Mouse (Mus musculus): Measurements from ENCODE around the gene Fgfr2.

The Fgfr2 gene

DNA sequence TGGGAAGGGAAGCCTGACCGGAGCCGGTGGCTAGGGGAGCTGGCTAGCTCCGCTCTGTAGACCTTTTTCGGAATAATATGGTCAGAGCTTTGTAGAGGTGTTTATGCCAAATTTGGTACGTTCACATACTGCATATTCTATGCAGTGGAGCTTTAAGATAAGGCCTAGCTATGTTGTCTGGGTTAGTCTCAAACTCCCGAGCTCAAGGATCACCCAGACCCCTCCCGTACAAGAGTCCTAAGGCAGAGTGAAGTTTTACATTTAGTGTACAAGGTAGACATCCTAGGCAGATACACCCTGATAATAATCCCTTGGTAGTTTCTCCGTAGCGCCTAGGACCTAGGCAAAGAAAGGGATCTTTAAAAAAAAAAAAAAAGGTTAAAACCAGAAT lies 1751.7 kb downstream of the Fgfr2 start:
- no peak for DNase-seq (ENCODE audit: low read depth, low spot score)

DNA sequence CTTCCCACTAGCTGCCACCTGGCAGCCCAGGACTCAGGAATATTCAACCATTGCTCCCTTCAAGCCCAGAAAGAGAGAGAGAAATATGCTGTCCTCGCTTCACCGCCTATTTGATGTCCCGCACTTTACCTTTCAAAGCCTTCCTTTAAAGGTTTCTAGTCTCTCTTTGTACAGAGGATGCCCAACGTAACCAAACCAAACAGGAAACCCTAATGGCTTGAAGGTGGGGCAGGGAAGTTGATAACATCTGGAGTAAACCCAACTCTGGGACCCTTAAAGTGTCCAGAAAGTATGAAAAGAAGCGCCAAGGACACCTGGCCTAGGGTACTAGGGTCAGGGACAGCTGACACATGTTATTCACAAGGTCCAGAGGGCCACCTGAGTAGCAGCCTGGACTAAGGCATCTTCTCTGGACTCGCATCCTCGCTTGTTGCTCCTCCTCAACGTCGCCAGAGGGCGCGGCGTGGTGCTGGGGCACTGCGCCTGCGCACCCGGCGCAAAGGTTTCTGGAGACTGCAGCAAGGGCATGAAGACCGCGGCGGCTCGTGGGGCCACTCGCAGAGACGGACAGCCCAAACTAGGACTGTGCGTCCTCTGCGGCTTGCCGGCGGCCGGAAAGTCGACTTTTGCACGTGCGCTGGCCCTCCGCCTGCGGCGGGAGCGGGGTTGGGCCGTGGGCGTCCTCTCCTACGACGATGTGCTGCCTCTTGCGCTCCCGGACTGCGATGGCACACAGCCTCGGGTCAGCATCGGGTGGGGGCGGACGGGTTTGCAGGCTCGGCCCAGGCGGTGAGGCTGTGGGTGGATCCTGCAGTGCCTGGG lies 1752.3 kb downstream of the Fgfr2 start, which contains the start of gene Pstk:
Gene Pstk, plus strand, starts transcription at position 494 of the 822 bp plus-strand sequence.
- DNase-seq (ENCODE audit: low read depth, low spot score) = peak; percentile 93

DNA sequence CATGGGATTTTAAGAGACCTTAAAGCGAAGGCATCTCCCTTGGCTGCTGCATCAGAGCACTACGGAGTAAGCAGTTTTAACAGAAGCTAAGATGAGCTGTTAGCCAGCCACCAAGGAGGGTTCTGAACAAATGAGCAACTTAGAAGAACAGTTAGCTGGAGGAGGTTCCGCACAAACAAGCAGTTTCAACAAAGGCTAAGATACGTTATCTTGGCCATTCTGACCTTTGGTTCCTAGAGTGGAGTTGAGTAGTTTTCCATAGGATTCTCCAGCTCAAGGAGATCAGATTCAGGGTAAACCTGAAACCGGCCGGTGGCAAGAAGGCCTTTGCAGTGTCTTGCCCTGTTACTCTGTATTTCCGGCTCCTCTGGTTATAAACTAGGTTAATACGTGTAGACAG lies 1759.0 kb downstream of the Fgfr2 start:
- no peak for DNase-seq (ENCODE audit: low read depth, low spot score)

DNA sequence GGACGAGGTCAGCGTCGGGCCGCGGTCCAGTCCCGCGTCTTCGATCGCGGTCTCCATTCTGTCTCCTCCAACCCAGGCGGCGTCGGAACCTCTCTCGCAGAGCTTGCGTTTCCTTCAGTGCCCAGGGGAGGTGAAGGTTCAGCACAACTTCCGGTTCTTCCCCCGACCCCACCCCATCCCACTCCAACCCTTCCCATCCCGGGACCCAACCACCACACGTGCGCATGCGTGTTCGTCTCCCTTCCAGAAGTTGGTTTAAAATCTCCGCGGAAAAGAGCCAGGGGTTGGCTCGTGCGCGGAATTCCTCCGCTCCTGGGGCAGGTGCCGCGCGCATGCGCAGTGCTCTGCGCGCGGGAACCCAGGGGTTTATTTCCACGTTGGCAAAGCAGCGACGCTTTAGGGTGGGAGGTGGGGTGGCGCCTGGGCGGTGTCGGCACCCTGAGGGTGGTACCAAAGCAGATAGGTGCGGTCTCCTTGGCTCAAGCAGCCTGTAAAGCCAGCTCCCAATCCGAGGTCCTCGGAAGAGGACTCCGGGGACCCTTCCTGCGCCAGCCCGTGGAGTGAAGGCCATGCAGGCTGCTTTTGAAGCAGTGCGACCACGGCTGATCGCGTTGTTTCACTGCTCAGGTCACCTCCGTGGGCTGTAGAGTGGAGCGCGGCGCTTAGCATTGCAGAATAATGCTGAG lies 1760.4 kb downstream of the Fgfr2 start, which contains the start of gene 2310057M21Rik:
Gene 2310057M21Rik, minus strand, starts transcription at position 145 of the 686 bp plus-strand sequence.
- DNase-seq (ENCODE audit: low read depth, low spot score) = peak; percentile 95

DNA sequence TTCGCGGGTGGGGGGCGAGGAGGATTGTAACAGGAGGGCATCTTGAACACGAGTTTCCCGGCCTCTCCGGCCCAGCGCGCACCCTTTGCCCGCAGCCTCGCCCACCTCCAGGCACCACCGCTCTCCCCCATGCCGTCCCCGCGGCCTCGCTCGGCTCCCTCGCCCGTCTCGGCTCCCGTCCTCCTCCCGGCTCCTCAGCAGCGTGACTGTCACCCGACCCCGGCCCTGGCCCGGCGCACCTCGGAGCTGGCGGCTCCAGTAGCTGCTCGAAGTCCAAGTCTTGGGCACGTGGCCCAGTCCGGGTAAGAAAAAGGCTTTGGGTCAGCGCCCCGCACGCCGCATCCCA lies 1760.9 kb downstream of the Fgfr2 start:
- DNase-seq (ENCODE audit: low read depth, low spot score) = no peak

DNA sequence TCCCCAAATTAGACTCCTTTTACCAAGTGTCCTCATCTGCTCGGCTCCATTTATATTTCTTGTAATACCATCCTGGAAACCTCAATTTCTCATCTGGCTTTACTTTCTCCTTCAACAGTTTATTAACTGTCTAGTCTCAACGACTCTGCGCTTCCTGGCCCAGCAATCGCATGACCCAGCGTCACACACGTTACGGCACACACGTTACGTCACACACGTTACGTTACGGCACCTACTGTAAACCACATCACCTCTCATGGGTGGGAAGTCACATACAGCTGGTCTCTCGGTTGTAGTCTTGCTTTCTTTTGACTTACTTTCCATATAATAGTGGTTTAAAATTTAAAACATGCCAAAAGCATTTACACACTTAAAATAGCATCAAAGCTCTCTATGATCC lies 1767.0 kb downstream of the Fgfr2 start:
- no peak for DNase-seq (ENCODE audit: low read depth, low spot score)

DNA sequence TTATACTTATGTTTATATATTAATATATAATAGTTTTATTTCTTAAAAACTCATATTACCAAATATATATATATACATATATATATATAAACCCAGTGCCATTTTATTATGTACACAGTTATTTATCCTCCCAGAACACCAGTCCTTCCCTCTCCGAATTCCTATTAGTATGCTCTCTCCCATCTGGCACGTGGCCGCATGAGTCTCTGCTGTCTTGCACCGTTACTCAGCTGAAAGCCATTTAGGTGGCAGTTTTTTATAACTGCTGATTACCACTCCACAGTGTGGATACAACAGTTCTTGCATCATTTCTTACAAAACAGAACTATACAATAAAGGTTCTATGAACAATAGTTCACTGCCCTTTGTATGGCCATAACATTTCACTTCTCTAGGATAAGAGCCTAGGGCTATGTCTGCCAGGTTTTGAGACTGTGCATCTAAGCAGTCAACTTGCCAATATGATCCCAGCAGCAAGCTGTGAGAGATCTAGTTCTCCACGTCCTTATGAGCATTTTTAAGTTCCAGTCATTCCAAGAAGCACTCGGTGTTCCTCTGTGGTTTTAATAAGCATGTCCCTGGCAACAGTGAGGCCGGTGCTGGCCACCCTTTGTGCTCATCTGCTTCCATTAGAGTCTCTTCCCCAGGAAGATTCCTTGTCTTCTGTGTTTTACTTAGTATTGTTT lies 1777.2 kb downstream of the Fgfr2 start:
- no peak for DNase-seq (ENCODE audit: low read depth, low spot score)

DNA sequence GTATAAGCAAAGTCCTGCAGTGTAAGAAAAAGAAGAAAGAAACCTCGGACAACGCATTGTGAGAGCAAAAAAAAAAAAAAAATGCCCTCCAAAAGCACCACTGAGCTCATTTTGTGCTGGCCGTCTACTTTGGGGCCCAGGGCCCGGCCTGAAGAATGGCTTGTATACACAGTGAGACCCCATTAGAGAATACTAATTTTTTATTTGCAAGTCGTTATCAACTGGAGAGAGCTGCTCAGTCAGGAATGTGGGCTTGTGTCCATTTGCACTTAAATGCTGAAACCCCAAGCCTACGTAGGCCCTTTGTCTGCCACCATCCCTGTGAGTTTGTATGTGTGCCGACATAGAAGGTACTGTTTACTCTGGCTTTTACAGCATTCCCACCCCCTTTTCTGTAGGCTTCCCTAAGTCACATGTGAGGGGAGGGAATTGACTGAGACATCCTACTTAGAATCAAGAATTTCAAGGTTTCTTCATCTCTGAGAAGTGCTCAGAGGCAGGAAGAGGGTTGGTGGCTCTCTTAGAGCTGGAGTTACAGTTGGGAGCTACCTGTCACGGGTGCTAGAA lies 1785.6 kb downstream of the Fgfr2 start:
- no peak for DNase-seq (ENCODE audit: low read depth, low spot score)

DNA sequence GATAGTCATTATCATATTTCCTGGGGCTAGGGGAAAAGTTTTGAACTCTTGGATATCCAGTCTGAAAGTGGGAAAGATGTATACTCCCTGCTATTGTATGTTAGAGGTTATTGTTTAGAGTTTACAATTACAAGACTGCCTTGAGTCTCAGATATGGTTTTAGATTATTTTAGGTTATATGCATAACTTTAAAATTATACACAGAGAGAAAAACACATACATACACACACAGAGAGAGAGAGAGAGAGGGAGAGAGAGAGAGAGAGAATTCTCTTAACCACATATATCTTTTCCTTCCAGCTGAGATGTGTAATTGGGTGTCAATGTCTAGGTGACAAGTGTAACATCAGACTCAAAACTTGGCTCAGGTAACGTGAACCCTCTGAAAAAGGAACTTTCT lies 1789.6 kb downstream of the Fgfr2 start, which contains the start of gene Fam24a:
Gene Fam24a, plus strand, starts transcription at position 301 of the 400 bp plus-strand sequence.
- no peak for DNase-seq (ENCODE audit: low read depth, low spot score)

DNA sequence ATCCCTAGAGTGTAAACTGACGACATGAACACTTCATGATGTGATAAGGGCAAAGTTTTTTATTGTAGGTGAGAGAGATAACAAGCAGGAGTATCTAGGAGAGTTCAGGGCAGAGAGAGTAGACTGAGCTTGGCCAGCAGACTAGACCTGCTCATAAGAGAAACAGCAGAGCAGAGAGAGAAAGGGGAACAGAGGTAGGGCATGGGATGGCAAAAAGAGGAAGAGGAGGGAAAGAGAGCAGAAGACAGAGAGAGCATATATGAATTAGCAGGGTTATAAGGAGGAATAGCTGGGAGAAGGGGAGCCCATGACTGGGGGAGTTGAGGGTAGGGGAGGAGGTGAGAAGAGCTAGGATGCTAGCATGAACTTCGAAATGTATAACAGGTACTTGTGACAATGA lies 1791.5 kb downstream of the Fgfr2 start:
- DNase-seq (ENCODE audit: low read depth, low spot score) = peak; percentile 25

DNA sequence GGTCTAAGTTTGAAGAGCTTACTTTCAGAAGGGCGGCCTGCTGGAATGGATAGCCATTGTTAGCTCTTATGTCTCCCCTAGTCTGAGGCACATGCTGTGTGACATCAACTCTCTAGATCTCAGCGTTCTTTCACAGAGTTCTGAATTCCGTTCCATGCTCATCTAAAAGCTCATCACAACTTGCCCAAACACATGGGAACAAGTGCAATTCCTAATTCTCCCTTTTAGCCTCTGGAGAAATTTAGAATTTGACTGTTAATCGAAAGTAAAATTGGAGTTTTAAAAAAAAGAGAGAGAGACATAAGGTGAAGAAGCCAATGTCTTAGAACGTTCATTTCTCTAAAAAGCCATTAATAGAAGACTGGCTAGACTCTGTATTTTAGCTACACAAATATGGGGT lies 1793.7 kb downstream of the Fgfr2 start, which contains the start of gene Fam24b:
Gene Fam24b, minus strand, starts transcription at position 101 of the 400 bp plus-strand sequence.
- no peak for DNase-seq (ENCODE audit: low read depth, low spot score)

DNA sequence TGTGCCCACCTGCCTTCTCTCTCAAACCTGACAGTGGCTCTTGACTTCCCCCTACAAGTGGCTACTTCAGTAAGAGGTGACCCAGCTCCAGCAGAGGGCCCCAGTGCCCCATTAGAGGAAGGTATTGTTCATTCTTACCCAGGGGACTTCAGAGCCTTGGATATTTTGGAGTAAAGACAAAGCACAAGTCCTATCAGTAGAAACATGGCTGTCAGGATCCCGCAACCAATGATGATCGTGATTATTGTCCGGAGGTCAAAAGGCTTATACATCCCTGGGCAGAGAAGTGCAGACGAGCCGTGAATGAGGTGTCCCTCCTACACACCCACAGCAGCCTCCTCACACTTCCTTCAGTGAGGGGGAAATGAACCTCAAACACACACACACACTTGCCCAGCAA lies 1796.1 kb downstream of the Fgfr2 start:
- peak; percentile 29 for DNase-seq (ENCODE audit: low read depth, low spot score)

DNA sequence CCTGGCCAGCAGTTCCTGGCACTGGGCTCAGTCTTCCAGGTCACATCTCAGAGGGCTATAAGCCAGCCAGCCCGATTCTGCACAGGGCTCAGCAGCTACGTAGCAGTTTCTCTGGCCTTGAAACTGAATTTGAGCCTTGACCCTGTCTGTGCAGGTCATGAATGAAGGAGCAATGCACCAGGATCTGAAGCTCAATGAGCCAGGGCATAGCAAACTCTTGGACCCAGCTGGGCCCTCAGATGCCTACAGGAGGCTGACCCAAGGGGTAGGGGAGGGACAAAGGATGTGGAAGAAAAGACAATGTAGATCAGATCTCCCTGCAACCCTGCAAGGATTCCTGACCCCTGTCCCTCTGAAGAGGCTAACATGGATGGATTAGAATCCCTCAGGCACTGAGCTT lies 1801.0 kb downstream of the Fgfr2 start, which contains the start of gene Cuzd1:
Gene Cuzd1, minus strand, starts transcription at position 101 of the 400 bp plus-strand sequence.
- no peak for DNase-seq (ENCODE audit: low read depth, low spot score)

DNA sequence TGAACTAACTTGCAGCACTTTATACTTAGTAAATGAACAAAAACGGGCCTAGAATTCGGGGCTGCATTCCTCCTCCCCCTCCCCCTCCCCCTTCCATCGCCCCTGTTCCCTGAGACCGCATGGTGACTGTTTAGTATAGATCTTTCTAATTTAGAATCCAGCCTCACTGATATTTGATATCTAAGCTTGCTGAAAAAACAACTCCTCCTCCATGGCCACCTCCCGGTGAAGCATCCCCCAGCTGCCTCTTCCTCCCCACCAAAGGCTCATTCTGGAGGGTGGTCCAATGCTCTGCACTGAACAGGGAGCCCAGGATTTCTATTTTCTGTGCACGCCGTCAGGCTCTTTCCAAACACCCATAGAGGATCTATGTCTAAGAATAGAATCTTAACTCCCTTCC lies 1804.8 kb downstream of the Fgfr2 start:
- DNase-seq (ENCODE audit: low read depth, low spot score) = no peak

DNA sequence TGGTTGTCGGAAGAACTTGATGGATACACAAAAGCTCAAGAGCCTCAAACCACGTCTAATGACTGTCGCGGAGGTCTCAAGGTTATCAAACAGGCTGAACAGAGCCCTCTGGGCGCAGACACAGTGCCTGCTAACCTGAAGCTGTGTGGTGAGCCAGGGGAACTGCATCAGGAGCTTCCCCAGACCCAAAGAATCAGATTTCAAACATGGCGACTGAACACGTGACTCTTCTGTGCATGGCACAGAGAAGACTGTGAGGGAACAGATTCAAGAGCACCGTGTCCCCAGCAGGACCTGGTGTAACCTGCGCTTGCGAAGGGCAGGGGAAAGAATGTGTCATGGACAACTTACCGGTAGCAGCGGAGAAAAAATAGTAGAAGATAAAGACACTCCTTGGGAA lies 1805.6 kb downstream of the Fgfr2 start:
- DNase-seq (ENCODE audit: low read depth, low spot score) = no peak

DNA sequence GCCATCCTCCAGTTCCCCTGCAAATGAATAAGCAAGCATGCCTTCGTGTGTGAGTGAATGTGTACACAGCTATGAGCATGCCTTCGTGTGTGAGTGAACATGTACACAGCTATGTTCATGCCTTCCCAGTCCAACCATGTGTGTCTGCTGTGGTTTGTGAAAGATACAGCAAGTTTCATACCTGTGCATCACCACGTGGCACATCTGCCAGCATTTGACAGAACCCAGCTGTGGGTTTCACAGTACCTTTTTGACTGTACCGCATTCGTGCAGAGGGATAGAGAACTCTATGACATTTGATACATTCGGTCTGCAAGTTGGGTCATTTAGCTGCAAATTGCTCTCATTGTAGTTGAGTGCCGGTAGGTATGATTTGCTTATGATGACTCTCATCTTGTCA lies 1808.7 kb downstream of the Fgfr2 start:
- DNase-seq (ENCODE audit: low read depth, low spot score) = no peak

DNA sequence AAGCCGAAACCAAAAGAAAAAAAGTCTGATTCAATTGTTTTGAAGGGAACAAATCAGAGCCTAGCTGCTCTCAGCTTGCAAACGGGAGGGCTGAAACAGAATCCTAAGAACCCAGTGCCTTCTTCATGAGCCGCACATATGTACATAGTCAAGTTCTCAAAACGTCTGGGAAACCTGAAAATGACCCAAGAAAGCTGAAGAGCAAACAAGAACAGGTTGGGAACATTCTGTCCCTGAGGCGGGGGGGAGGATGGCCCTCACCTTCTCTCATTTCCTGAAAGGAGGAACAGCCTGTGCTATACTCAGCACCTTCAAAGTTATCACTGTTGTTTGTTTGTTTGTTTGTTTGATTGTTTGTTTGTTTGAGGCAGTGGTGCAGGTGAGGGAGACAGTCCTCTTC lies 1816.4 kb downstream of the Fgfr2 start:
- DNase-seq (ENCODE audit: low read depth, low spot score) = no peak

DNA sequence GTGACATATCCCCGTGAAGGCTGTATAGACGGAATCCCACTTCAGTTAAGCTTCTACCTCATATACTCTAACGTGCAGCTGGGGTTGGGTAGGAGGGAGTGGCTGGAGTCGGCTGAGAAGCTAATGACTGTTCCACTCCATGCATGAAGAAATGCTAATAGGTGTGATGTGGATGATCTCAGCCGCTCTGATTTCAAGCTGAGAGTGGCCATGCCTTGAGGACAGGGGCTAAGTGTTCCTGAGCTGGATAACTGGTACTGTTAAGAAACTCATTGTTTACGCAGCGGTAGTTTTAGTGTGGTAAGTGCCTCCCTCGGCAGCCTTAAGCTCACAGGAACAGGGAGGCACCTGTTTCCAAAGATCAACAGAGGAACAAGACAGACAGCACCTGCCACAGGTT lies 1819.8 kb downstream of the Fgfr2 start:
- DNase-seq (ENCODE audit: low read depth, low spot score) = no peak

DNA sequence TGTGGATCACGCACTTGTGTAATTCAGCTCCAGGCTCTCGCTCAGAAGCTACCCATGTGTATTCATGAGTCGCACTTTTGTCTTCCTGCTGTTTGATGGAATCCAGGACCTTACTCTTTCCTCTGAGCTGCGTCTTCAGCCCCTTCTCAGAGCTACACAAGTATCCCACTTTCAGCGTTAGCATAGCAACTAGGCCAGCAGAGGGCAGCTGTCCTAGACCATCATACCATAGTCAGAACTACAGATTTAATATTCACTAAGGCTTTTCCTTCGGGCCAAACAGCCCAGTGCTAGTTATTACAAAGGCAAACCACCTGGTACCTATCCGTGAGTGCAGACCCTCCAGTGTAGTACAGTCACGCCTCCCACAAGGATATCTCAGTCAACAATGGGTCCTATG lies 1826.0 kb downstream of the Fgfr2 start:
- peak; percentile 8 for DNase-seq (ENCODE audit: low read depth, low spot score)

DNA sequence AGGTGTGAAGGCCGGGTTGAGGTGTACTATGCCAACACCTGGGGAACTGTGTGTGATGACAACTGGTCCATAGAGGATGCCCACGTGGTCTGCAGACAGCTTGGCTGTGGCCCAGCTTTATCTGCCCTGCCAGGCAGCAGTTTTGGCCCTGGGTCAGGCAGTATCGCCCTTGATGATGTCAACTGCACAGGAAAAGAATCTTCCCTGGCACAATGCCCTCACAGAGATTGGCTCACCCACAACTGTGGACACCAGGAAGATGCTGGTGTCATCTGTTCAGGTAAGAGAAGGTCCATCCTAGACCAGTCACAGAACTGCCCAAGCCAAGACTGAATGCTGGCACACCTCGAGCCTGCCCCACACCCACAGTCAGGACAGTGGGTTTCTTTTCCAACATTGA lies 1857.3 kb downstream of the Fgfr2 start:
- DNase-seq (ENCODE audit: low read depth, low spot score) = no peak

DNA sequence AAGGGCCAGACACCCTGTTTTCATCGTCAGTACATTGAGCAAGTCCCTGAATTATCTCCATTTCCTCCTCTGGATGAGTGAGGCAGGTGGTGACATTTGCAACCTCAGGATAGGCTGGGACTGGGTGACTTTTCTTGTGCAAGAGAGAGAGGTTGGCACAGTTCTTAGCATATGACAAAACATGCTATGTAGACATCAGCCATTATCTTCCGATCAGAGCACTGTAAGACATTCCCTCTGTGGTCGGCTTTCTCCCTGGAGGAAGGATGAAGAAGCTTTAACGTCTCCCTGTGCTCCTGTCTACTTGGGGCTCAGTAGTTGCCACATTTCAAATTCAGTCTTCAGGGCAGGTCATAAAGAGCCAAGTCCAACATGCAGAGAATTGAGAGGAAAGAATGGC lies 1858.9 kb downstream of the Fgfr2 start:
- DNase-seq (ENCODE audit: low read depth, low spot score) = no peak

DNA sequence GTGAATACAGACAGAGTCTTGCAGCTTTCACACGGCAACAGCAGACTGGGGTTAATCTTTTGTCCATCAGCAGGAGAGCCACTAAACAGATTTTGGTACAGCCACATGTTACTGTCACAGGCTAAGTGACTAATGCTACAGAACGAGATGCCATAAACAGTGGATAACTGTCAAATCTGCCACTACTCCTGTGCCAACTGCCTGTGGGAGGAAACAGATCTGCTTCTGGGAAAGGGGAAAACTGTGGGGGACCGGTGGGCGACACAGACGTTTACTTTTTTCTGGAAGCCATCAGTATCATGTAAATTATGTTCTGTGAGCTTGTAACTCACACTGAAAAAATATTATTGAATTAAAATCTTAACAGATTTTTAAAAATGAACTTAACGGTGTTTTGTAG lies 1862.2 kb downstream of the Fgfr2 start:
- DNase-seq (ENCODE audit: low read depth, low spot score) = no peak
